Mouse (Mus musculus): Measurements from ENCODE around the gene Defb18. TPM values are rescaled to one million over a fixed set of nuclear protein-coding genes. Genes with fewer than 3 reads are reported as not detected.
"Not testable (repeated sequence)": the region's sequence is repeated elsewhere in the genome, so short reads cannot be mapped to it uniquely, and the experiment has no call there.

Gene Defb18
- not detected in 2 replicates for polyA plus RNA-seq (2016; fragmentation: Nextera tagmentation; extraction: Ambion mirVana)

DNA sequence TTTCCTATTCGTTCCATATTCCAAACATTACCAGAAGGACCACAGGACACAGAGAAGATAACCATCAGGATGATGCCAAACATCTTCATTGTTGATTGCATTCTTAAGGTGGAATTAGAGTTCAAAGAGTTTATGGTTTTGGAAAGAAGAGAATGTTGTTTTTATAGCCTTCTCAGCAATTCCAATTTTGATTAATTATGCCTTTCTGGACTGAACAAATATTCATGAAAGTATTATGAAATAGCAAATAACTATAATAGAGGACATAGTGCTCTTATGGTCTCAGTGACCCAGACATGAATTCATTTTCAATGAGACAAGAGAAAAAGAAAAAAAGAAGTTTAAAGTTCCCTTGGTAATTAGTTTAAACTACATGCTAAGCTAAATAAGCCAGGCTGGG is at the start of gene Defb18:
TSS of gene Defb18 (minus strand) at position 101 of the 400 bp plus-strand sequence.
- no peaks in the 10 kb centered on the region for H3K4me1 ChIP-seq
- WGBS = 79% methylated on average over 1 of the region's 1 CpGs
- no peaks in the 10 kb centered on the region for H3K9me3 ChIP-seq
- no peak within 1 kb of the TSS for H3K4me3 ChIP-seq (replicated peaks)
- no peaks in the 10 kb centered on the region for H3K27me3 ChIP-seq
- ATAC-seq (ENCODE audit: low FRiP score) = no peak
- no peak within 1 kb of the TSS for H3K9ac ChIP-seq
- no peak within 1 kb of the TSS for H3K4me2 ChIP-seq
- no peak within 1 kb of the TSS for H3K27ac ChIP-seq
- H3K36me3 ChIP-seq (replicated peaks) = no peaks in the 10 kb centered on the region

DNA sequence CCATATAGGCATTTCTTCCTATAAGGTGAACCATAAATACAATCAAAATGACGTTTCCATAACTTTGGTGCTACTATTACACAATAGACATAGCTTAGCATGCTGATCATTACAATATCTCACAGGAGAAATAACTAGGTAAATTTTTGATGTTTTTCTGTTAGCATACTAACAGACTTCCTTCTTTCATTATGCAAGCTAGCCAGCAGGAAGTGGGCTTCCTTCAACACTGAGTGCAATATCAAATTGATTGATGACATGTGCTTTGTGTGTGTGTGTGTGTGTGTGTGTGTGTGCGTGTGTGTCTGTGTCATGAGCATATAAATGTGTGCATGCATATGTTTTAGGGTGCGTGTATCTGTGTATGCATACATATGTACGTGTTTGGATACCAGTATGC is 33.9 kb upstream of the Defb18 start:
- 89% methylated on average over 4 of the region's 4 CpGs for WGBS
- H3K27me3 ChIP-seq = no peaks in the 10 kb centered on the region
- no peak for ATAC-seq (ENCODE audit: low FRiP score)
- no peaks in the 10 kb centered on the region for H3K9me3 ChIP-seq
- no peaks in the 10 kb centered on the region for H3K4me1 ChIP-seq
- H3K27ac ChIP-seq = no peak overlapping the region
- H3K4me3 ChIP-seq (replicated peaks) = no peak overlapping the region
- no peak overlapping the region for H3K4me2 ChIP-seq
- no peak overlapping the region for H3K9ac ChIP-seq
- no peaks in the 10 kb centered on the region for H3K36me3 ChIP-seq (replicated peaks)

DNA sequence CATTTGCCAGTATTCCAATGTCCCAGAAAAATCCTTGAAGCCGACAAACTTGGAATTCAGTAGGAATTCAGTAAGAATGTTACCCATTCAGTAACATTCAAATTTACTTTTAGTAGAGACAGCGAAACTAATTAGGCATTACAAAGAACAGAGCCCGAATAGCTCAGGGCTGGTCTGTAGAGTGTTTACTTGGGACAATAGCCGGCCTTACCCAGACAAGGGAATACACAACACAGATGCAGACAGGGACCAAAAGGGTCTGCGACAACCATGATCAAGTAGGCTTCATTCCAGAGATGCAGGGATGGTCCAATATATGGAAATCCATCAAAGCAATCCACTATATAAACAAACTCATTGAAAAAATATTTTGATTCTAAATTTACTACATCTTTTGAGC is 31.6 kb upstream of the Defb18 start:
- Histone ChIP-seq H3K4me1 (no peaks in the 10 kb centered on the region), H3K27me3 (no peaks in the 10 kb centered on the region), H3K9ac (no peak overlapping the region), H3K4me3 (replicated peaks) (no peak overlapping the region), H3K27ac (no peak overlapping the region), H3K9me3 (no peaks in the 10 kb centered on the region), H3K4me2 (no peak overlapping the region), H3K36me3 (replicated peaks) (no peaks in the 10 kb centered on the region)
- WGBS = 56% methylated on average over 5 of the region's 5 CpGs
- ATAC-seq (ENCODE audit: low FRiP score) = no peak

DNA sequence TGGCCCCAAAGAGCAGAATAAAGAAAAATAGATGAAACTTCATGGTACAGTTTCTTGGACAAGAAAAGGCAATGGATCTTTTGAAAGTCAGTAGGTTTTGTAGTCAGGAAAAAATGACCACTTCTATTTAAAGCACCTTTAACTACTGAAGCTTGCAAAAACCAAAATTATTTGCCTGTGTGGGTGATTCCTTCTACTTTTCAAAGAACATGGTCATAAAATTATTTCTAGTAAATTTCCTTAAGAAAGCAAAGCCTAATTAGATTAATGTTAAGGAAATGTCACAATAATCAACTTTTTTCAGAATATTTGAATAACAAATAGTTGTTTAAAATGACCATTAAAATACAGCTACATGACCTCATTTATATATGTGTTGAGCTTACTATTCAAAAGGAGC is 27.8 kb upstream of the Defb18 start, which contains the start of gene Defb41:
TSS of gene Defb41 (minus strand) at position 101 of the 400 bp plus-strand sequence.
- no peak within 1 kb of the TSS for H3K27ac ChIP-seq
- no peak within 1 kb of the TSS for H3K4me2 ChIP-seq
- no peaks in the 10 kb centered on the region for H3K9me3 ChIP-seq
- H3K9ac ChIP-seq = no peak within 1 kb of the TSS
- no peak for ATAC-seq (ENCODE audit: low FRiP score)
- no peaks in the 10 kb centered on the region for H3K27me3 ChIP-seq
- H3K4me1 ChIP-seq = no peaks in the 10 kb centered on the region
- no peak within 1 kb of the TSS for H3K4me3 ChIP-seq (replicated peaks)
- no peaks in the 10 kb centered on the region for H3K36me3 ChIP-seq (replicated peaks)

DNA sequence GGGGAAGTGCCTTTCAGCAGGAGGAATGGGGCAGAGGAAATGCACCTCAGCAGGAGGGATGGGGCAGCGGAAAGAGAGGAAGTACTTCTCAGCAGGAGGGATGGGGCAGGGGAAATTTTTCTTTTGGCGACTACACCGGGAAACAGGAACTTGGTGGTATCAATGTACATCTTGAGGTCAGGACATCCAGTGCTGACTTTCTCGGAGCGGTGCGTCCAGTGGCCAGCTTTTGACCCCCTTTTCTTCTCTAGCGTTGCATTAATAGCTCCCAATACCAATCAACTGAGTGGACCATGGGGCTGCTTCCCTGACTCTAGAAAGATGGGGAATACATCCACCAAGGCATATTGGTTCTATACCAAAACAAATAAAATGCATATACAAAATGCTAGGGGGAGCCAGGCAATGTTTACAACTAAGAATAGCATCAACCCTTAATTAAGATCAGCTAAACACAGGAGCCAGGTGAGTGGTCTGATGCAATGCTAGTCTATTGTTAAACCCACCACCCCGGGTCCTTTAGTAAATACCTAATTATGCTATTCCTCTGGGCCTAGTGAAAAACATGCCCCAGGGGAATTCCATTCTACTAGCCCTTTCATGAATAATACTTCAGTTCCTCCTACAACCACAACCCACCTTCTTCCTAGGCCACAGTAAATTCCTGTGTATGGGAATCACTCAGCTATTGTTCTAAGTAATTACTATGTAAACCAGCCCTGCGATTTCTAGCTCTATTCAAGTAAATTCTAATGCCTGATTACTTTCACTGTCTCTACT is 8.7 kb upstream of the Defb18 start:
- not testable (repeated sequence) for H3K27me3 ChIP-seq; H3K4me3 ChIP-seq (replicated peaks); H3K4me1 ChIP-seq; H3K9ac ChIP-seq; ATAC-seq (ENCODE audit: low FRiP score); H3K9me3 ChIP-seq; H3K4me2 ChIP-seq; H3K36me3 ChIP-seq (replicated peaks); H3K27ac ChIP-seq
- WGBS = 84% methylated on average over 9 of the region's 9 CpGs

DNA sequence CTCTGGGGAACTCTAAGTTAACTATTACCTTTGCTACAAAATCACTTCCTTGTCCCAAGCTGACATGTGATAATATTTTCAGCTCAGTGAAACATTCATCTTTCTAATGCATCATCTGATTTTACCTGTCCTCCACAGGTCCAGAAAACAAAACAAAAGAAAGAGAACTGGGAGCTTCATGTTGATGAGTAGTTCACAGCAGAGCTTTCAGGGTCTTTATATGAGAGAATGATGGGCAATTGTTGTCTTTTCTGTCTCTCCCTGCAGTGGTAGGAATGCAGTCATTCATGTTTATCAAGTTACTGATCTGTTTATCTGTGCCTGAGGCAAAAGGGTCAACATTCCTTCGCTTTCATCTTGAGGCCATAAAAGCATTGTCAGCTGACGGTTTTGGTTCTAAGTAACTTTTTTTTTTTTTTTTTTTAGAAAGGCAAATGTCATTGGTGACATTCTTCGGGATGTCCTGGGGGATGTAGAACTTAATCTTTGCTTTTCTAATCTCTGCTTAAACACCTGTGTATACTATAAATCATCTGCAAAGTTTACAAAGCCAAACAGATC is 13.8 kb downstream of the Defb18 start:
- H3K4me1 ChIP-seq = no peaks in the 10 kb centered on the region
- no peak for ATAC-seq (ENCODE audit: low FRiP score)
- no peak overlapping the region for H3K4me3 ChIP-seq (replicated peaks)
- no peak overlapping the region for H3K27ac ChIP-seq
- WGBS = 74% methylated on average over 3 of the region's 3 CpGs
- H3K9me3 ChIP-seq = no peaks in the 10 kb centered on the region
- no peak overlapping the region for H3K9ac ChIP-seq
- no peaks in the 10 kb centered on the region for H3K27me3 ChIP-seq
- H3K4me2 ChIP-seq = no peak overlapping the region
- H3K36me3 ChIP-seq (replicated peaks) = no peaks in the 10 kb centered on the region

DNA sequence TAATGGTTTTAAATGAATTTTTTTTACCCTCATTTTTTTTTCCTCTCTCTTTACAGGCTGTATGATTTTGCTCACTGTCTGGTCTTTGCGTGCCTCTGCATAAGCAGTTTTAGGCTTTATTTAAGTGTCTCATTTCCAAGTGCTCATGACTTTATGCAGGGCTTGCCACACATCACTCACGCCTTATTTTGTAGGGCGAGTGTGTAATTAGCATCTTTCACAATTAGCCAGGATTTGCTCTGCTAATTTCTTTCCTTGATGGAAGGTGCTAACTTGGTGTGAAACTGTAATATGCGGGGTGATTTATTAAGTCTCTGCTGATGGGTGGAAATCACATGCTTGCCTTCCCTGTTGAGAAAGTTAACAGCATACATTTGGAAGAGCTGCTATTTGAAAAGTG is 45.5 kb downstream of the Defb18 start:
- peak; percentile 70 for ATAC-seq (ENCODE audit: low FRiP score)
- WGBS = 15% methylated on average over 4 of the region's 4 CpGs
- Histone ChIP-seq H3K27me3 (no peaks in the 10 kb centered on the region), H3K4me3 (replicated peaks) (no peak overlapping the region), H3K9me3 (no peaks in the 10 kb centered on the region), H3K4me2 (no peak overlapping the region), H3K4me1 (peaks cover 10% of the 10 kb centered on the region; the same call in 1 of the 2 replicates), H3K27ac (peak overlapping the region; percentile 53; the same call in 1 of the 2 replicates), H3K36me3 (replicated peaks) (no peaks in the 10 kb centered on the region), H3K9ac (no peak overlapping the region)

DNA sequence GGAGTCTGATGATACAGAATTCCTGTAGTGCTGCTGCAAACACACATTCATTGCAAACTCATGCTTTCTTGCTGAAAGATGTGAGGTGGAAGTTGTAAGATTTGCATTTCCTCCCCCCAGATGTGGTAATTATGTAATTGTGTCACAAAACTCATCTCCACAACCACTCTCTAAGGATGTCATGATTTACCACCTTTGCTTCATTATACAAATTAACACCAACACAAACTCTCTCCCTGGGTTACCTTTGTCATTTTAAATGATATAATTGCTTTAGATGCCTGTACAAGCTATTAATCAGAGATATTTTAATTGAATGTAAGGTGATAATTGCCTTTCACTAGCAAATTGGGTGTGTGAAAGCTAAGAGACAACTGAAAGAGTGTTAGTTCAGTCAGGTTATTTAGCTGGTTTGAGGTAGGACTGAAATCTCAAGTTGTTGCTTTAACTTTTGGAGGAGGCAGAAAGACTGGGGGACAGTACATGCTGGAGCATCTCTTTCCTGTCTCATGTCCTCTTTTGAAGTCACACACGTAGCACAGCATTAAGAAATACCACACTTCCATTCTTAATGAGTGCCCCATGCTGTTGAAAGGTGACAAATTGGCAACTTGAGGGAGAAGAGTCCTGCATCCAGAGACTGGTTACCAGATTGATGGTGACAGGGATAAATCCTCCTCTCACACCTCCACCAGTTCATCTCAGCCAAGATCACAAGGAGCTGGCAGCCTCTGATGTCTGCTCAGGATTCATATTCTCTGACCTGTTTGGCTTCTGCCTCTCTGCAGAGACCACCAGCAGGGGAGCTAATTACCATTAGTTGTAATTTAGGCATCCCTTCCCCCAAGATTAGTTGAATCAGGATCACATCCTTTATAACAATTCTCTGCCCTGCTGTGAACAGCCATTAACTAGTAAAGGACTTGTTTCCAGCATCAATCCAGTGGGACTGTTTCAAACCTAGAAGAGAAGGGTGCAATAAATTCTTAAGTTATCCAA is 46.2 kb downstream of the Defb18 start:
- WGBS = 8% methylated on average over 1 of the region's 1 CpGs
- Histone ChIP-seq H3K27me3 (no peaks in the 10 kb centered on the region), H3K4me2 (no peak overlapping the region), H3K9me3 (no peaks in the 10 kb centered on the region), H3K36me3 (replicated peaks) (no peaks in the 10 kb centered on the region), H3K27ac (peak overlapping the region; percentile 53; the same call in 1 of the 2 replicates), H3K9ac (no peak overlapping the region), H3K4me3 (replicated peaks) (no peak overlapping the region), H3K4me1 (peaks cover 10% of the 10 kb centered on the region; the same call in 1 of the 2 replicates)
- peak; percentile 77 for ATAC-seq (ENCODE audit: low FRiP score)

Other genes starting within 250 kb of the Defb18 start
- not detected in 2 replicates for gene Crisp4, start 91.5 kb downstream of the Defb18 start, polyA plus RNA-seq (2016; fragmentation: Nextera tagmentation; extraction: Ambion mirVana)
- gene Defb41, start 27.7 kb upstream of the Defb18 start, polyA plus RNA-seq (2016; fragmentation: Nextera tagmentation; extraction: Ambion mirVana) = not detected in 2 replicates

All from forebrain, embryonic 12.5 days (tissue).